Mouse (Mus musculus) lung, adult 18-20 months (tissue): ENCODE data around the gene Gng2.

Experiments
- DNase-seq, 2 experiments: peaks; one replicate each; pipeline ENCODE4 v3.0.0; 2022; ENCODE audit warnings: mixed read lengths in 2 of 2

Gng2 gene

DNA sequence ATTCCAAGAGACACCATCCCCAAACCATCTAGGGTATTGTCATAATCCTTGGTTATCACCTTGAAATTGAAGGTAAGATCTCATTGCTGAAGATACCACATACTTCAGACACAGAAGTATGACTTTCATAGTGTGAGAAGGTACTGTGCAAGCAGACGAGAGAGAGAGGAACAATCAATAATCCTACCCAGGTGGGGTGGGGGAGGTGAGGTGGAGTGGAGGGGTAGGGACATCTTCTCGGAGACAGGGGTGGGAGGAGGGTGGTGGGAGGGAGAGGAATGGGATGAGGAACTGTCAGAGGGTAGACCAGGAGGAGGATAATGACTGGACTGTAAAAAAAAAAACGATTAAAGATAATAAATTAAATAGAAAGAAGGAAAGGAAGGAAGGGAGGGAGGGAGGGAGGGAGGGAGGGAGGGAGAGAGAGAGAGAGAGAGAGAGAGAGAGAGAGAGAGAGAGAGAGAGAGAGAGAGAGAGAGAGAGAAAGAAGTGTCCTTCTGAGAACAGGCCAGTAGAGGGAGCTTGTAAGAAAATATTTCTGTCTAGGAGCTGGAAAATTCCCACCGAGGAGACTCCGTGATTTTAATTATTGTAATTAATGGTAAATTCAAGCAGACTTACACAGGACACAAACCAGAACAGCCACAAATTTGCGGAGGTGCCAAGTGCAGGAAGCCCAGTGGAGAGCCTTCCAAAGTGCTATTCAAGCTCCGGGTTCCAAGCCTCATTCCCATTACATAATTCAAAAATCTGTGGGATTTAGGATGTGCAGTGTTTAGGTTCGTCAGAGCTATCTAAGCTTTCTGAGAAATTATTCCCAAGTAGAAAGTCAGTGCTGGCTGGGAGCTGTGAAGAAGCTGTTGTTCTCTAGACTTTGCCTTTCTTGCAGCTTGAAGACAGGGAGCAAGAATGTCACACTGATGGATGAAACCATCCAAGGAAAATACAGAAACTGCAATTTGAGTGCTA lies 118.3 kb downstream of the Gng2 start:
- DNase-seq, result no peak

DNA sequence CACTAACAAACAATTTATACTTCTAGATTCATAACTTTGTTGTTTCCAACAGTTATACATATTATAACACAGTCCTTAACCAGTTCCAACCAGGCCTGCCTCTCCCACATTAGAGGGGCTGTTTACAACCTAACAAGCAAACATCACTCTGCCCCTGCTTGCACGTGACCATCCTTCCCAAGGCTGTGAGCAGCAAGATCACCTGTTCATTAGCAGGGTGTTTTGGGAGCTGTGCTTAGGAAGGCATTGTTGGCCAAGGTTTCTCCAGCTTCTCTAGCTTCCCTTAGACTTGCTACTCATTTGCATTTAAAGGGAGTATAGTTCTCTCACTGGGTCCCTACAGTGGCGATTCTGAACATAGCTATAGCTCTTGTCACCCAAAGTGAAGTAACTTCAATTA lies 119.1 kb downstream of the Gng2 start:
- no peak for DNase-seq

DNA sequence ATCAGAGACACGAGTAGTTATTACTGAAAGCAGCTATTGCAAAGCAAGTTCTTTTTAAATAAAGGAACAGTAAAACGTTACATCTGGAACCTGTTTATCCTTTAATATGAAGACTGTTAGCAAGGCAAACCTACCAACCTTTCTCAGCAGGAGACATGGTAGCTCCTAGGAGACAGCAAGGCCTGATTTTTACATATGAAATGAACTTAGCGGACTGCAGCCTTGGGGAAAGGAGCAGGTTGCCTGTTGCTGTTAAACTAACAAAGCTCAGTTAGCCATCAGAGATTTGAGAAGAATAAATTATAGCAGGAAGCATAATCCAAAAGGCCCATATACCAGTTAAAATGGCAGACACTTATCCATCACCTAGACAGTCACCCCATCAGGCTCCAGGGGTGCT lies 124.0 kb downstream of the Gng2 start:
- no peak for DNase-seq

DNA sequence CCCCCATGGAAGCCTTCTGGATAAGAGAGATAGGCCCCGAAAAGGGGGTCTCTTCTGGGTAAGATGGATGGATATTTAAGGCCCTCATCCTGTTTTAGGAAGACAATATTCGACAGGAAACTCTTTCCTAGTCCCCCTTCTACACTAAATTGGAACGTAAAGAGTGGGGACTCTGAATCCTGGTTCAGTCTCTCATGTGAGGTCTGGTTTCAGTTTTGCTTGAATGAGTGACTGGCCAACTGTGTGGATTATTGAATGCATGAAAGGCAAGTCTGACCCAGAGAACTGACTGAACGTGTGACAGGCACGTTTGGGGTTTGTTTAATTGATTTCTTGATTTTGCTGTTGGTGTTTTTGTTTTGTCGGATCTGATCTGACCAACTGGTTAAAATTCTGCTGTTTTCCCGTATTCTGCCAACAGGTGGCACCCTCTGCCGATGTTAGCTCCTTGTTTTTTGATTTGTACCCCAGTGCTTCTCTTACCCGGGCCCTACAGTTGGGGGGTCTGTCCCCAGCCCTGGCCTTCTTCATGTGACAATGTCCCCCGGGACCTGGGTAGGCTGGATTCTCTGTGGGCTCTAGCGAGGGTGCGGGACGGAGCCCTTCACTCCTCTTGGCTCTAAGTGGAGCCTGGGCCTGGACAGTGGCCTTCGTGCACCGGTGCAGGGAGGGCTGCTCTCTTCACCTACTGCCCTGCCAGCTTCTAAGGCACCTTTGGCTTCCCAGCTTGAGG lies 137.7 kb downstream of the Gng2 start:
- DNase-seq, result peak; percentile 33 to 41

DNA sequence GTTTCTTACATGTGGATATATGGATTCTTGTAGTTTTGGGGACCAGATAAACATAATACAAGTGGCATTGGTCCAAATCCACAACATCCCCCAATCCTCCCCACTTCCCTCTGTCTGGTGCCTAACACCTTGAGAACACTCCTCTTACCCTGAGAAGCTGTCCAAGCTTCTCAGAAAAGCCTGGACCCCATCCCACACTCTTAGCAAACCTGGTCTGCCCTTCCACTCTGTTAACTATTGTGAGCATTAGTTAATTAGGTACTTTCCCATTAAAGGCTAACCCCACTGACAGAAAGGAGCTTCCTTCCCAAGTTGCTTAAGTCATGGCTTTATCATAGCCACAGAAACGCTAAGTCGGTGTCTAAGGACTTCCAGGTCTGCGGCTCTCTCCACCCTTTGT lies 141.1 kb downstream of the Gng2 start:
- DNase-seq, result no peak

DNA sequence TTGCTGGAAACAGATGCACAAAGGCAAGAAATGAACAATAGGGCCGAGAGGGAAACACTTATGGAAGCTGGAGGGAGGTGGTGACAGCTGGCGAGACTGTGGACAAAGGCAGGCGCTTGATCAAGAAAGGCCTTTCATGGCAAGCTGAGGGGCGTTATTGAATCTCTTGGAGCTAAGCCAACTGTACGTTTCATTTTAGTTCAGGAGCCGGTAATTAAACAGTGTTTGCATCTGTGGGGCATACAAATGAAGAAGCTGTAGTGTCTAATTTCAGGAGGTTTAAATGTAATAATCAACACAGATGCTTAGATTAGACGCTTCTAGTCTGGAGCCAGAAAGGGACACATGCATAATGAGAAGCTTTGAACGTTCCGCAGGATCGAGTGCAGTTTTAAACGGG lies 151.9 kb downstream of the Gng2 start:
- no peak for DNase-seq

DNA sequence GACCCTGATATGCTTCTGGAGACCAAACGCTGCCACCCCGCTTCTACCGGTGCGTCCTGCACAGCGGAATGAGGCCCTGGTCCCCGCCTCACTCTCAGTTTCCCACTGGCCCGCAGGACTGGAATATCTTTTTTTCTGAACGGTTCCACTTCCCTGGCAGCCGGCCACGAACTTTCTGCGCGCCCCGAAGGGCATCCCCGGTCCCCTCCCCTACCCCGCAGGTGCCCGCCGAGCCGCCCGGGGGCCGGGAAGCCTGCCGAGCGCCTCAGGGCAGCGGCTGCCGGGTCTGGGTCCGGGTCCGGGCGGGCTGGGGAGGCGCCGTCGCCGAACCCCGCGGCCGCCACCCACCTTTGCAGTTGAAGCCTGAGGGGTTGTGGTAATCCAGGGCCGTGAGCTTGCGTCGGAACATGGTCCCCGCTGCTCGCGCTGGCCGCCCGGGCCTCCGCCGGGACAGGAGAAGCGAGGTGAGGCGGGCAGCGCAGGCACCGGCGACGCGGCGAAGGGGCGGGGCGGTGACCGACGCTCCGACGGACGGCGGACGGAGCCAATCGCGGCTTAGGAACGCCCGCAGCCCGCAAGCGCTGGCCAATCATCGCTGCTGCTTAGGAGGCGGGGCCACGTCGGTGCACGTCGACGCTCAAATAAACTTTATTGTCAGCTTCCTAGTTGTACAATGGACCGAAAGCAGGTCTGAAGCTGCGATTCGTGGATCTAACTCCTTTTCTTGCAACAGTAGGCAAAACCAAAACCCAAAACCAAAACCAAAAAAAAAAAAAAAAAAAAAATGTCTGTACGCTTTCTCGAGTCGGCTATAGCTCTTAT lies 153.9 kb downstream of the Gng2 start, which contains the start of gene Rtraf:
Gene Rtraf, minus strand, starts transcription at position 504 of the 822 bp plus-strand sequence.
- peak; percentile 92 to 93 for DNase-seq
